Mouse (Mus musculus): Measurements from ENCODE around the gene Dzip1. TPM values are rescaled to one million over a fixed set of nuclear protein-coding genes. Genes with fewer than 3 reads are reported as not detected.
A peak's percentile ranks its signal among the peaks of the same experiment; 100 is the strongest.

The Dzip1 gene
- polyA plus RNA-seq, 1 experiment from 2014 or later = 2.7 TPM

- Histone ChIP-seq H3K36me3 (ENCODE audit: control insufficient read depth, insufficient read depth) (no peaks in the 10 kb centered on the region; the same call in 1 of the 2 replicates), H3K27ac (ENCODE audit: low read depth, low read length) (peak overlapping the region; percentile 66), H3K4me2 (replicated peaks; ENCODE audit: low read depth) (no peak overlapping the region), H3K4me1 (replicated peaks; ENCODE audit: control insufficient read depth, insufficient read depth, low read length) (no peaks in the 10 kb centered on the region), H3K4me3 (ENCODE audit: low read depth, low read length) (no peak overlapping the region), H3K9me3 (ENCODE audit: control insufficient read depth) (no peaks in the 10 kb centered on the region), H3K9ac (ENCODE audit: low read depth, low read length) (no peak overlapping the region), H3K27me3 (replicated peaks; ENCODE audit: control insufficient read depth, insufficient read depth, low read length) (no peaks in the 10 kb centered on the region)
- 52% methylated on average over 18 of the region's 18 CpGs for WGBS
- ATAC-seq = no peak
- no peak for TF ChIP-seq CTCF (IDR thresholded peaks at IDR 0.05; ENCODE audit: low read depth)
These were observed 41.7 kb downstream of the Dzip1 start for GRCm38 (mm10) chr14:118883344-118884249.

- no peak for ATAC-seq
- H3K27me3 ChIP-seq (replicated peaks; ENCODE audit: control insufficient read depth, insufficient read depth, low read length) = no peaks in the 10 kb centered on the region
- H3K36me3 ChIP-seq (ENCODE audit: control insufficient read depth, insufficient read depth) = peaks cover 2% of the 10 kb centered on the region; the same call in 1 of the 2 replicates
- TF ChIP-seq CTCF (IDR thresholded peaks at IDR 0.05; ENCODE audit: low read depth) = no peak
- no peak overlapping the region for H3K4me2 ChIP-seq (replicated peaks; ENCODE audit: low read depth)
- no peak overlapping the region for H3K4me3 ChIP-seq (ENCODE audit: low read depth, low read length)
- H3K9ac ChIP-seq (ENCODE audit: low read depth, low read length) = no peak overlapping the region
- 77% methylated on average over 10 of the region's 10 CpGs for WGBS
- H3K27ac ChIP-seq (ENCODE audit: low read depth, low read length) = no peak overlapping the region
- H3K9me3 ChIP-seq (ENCODE audit: control insufficient read depth) = no peaks in the 10 kb centered on the region
- no peaks in the 10 kb centered on the region for H3K4me1 ChIP-seq (replicated peaks; ENCODE audit: control insufficient read depth, insufficient read depth, low read length)
These were observed 44.6 kb downstream of the Dzip1 start for GRCm38 (mm10) chr14:118880696-118881095.

- no peaks in the 10 kb centered on the region for H3K27me3 ChIP-seq (replicated peaks; ENCODE audit: control insufficient read depth, insufficient read depth, low read length)
- peaks cover 2% of the 10 kb centered on the region; the same call in 1 of the 2 replicates for H3K36me3 ChIP-seq (ENCODE audit: control insufficient read depth, insufficient read depth)
- H3K9me3 ChIP-seq (ENCODE audit: control insufficient read depth) = no peaks in the 10 kb centered on the region
- no peaks in the 10 kb centered on the region for H3K4me1 ChIP-seq (replicated peaks; ENCODE audit: control insufficient read depth, insufficient read depth, low read length)
- TF ChIP-seq CTCF (IDR thresholded peaks at IDR 0.05; ENCODE audit: low read depth) = no peak
- H3K9ac ChIP-seq (ENCODE audit: low read depth, low read length) = no peak overlapping the region
- ATAC-seq = no peak
- WGBS = 70% methylated on average over 11 of the region's 11 CpGs
- no peak overlapping the region for H3K4me2 ChIP-seq (replicated peaks; ENCODE audit: low read depth)
- no peak overlapping the region for H3K4me3 ChIP-seq (ENCODE audit: low read depth, low read length)
- no peak overlapping the region for H3K27ac ChIP-seq (ENCODE audit: low read depth, low read length)
These were observed 46.8 kb downstream of the Dzip1 start for GRCm38 (mm10) chr14:118878346-118878910.

GRCm38 (mm10) chr14:118874786-118875415 is 50.4 kb downstream of the Dzip1 start:
- TF ChIP-seq CTCF (IDR thresholded peaks at IDR 0.05; ENCODE audit: low read depth) = no peak
- Histone ChIP-seq H3K27ac (ENCODE audit: low read depth, low read length) (no peak overlapping the region; the same call in 1 of the 2 replicates), H3K4me1 (replicated peaks; ENCODE audit: control insufficient read depth, insufficient read depth, low read length) (no peaks in the 10 kb centered on the region), H3K4me3 (ENCODE audit: low read depth, low read length) (no peak overlapping the region), H3K9me3 (ENCODE audit: control insufficient read depth) (no peaks in the 10 kb centered on the region), H3K9ac (ENCODE audit: low read depth, low read length) (no peak overlapping the region), H3K36me3 (ENCODE audit: control insufficient read depth, insufficient read depth) (peaks cover 2% of the 10 kb centered on the region; the same call in 1 of the 2 replicates), H3K27me3 (replicated peaks; ENCODE audit: control insufficient read depth, insufficient read depth, low read length) (no peaks in the 10 kb centered on the region), H3K4me2 (replicated peaks; ENCODE audit: low read depth) (no peak overlapping the region)
- ATAC-seq = peak; percentile 36; the same call in 1 of the 2 replicates
- WGBS = 59% methylated on average over 10 of the region's 10 CpGs

- Histone ChIP-seq H3K9ac (ENCODE audit: low read depth, low read length) (no peak overlapping the region), H3K4me2 (replicated peaks; ENCODE audit: low read depth) (no peak overlapping the region), H3K27me3 (replicated peaks; ENCODE audit: control insufficient read depth, insufficient read depth, low read length) (no peaks in the 10 kb centered on the region), H3K9me3 (ENCODE audit: control insufficient read depth) (no peaks in the 10 kb centered on the region), H3K36me3 (ENCODE audit: control insufficient read depth, insufficient read depth) (peaks cover 2% of the 10 kb centered on the region; the same call in 1 of the 2 replicates), H3K4me1 (replicated peaks; ENCODE audit: control insufficient read depth, insufficient read depth, low read length) (no peaks in the 10 kb centered on the region), H3K27ac (ENCODE audit: low read depth, low read length) (no peak overlapping the region), H3K4me3 (ENCODE audit: low read depth, low read length) (no peak overlapping the region)
- ATAC-seq = no peak
- TF ChIP-seq CTCF (IDR thresholded peaks at IDR 0.05; ENCODE audit: low read depth) = no peak
- WGBS = 94% methylated on average over 4 of the region's 4 CpGs
These were observed 51.1 kb downstream of the Dzip1 start for GRCm38 (mm10) chr14:118874126-118874525.

GRCm38 (mm10) chr14:118869712-118870111 is 55.5 kb downstream of the Dzip1 start:
- Histone ChIP-seq H3K27me3 (replicated peaks; ENCODE audit: control insufficient read depth, insufficient read depth, low read length) (no peaks in the 10 kb centered on the region), H3K36me3 (ENCODE audit: control insufficient read depth, insufficient read depth) (no peaks in the 10 kb centered on the region), H3K4me2 (replicated peaks; ENCODE audit: low read depth) (no peak overlapping the region), H3K27ac (ENCODE audit: low read depth, low read length) (no peak overlapping the region), H3K4me1 (replicated peaks; ENCODE audit: control insufficient read depth, insufficient read depth, low read length) (no peaks in the 10 kb centered on the region), H3K4me3 (ENCODE audit: low read depth, low read length) (no peak overlapping the region), H3K9me3 (ENCODE audit: control insufficient read depth) (no peaks in the 10 kb centered on the region), H3K9ac (ENCODE audit: low read depth, low read length) (no peak overlapping the region)
- no peak for ATAC-seq
- TF ChIP-seq CTCF (IDR thresholded peaks at IDR 0.05; ENCODE audit: low read depth) = no peak
- WGBS = 62% methylated on average over 6 of the region's 6 CpGs
